Mouse (Mus musculus) E14TG2a.4 (cell line): Measurements from ENCODE around the gene Senp6.

ENCODE experiments used
- H3K27me3 ChIP-seq: 2 replicates; pipeline ENCODE4 v1.6.1; 2014; ENCODE audit warnings: low read length, control low read depth; ENCODE audit not compliant: insufficient read depth
- H3K36me3 ChIP-seq: 2 replicates; pipeline ENCODE4 v1.6.1; 2014; ENCODE audit warnings: low read length, control low read depth; ENCODE audit not compliant: insufficient read depth
- H3K4me1 ChIP-seq: replicated peaks from 2 replicates; pipeline ENCODE4 v1.6.1; 2014; ENCODE audit warnings: low read depth, low read length, control low read depth
- H3K4me3 ChIP-seq: replicated peaks from 2 replicates; pipeline ENCODE4 v1.5.1; 2014; ENCODE audit warnings: mild to moderate bottlenecking, low read length
- H3K9me3 ChIP-seq: 2 replicates; pipeline ENCODE4 v1.6.1; 2014; ENCODE audit warnings: low read length, control low read depth
- CTCF ChIP-seq: conservative IDR thresholded peaks from 2 replicates; pipeline ENCODE4 v1.5.1; 2014; ENCODE audit warnings: low read length
- NANOG ChIP-seq: IDR thresholded peaks from 2 replicates; pipeline ENCODE4 v1.6.1; 2014; ENCODE audit warnings: borderline replicate concordance, low read length, mixed read lengths
- POU5F1 ChIP-seq: IDR thresholded peaks from 2 replicates; pipeline ENCODE4 v1.6.1; 2014; ENCODE audit warnings: low read length, borderline replicate concordance

Senp6 gene

GRCm38 (mm10) chr9:80172396-80173222 lies 105.9 kb downstream of the Senp6 start:
- Histone ChIP-seq H3K27me3 (no peaks in the 10 kb centered on the region), H3K9me3 (no peaks in the 10 kb centered on the region), H3K4me1 (no peaks in the 10 kb centered on the region), H3K4me3 (no peak overlapping the region), H3K36me3 (no peaks in the 10 kb centered on the region)
- no peak for TF ChIP-seq CTCF
- TF ChIP-seq NANOG, result no peak
- no peak for TF ChIP-seq POU5F1

GRCm38 (mm10) chr9:80173629-80174028 lies 106.9 kb downstream of the Senp6 start:
- H3K27me3 ChIP-seq, result no peaks in the 10 kb centered on the region
- H3K4me3 ChIP-seq, result no peak overlapping the region
- no peaks in the 10 kb centered on the region for H3K4me1 ChIP-seq
- TF ChIP-seq POU5F1, result no peak
- no peak for TF ChIP-seq CTCF
- no peak for TF ChIP-seq NANOG
- H3K36me3 ChIP-seq, result no peaks in the 10 kb centered on the region
- H3K9me3 ChIP-seq, result no peaks in the 10 kb centered on the region

GRCm38 (mm10) chr9:80176696-80177478 lies 110.2 kb downstream of the Senp6 start:
- TF ChIP-seq NANOG, result no peak
- TF ChIP-seq POU5F1, result no peak
- TF ChIP-seq CTCF, result no peak
- Histone ChIP-seq H3K9me3 (no peaks in the 10 kb centered on the region), H3K27me3 (no peaks in the 10 kb centered on the region), H3K36me3 (no peaks in the 10 kb centered on the region), H3K4me3 (no peak overlapping the region), H3K4me1 (peaks cover 5% of the 10 kb centered on the region; the same call in 1 of the 2 replicates)

GRCm38 (mm10) chr9:80178670-80179069 lies 112.0 kb downstream of the Senp6 start:
- Histone ChIP-seq H3K27me3 (no peaks in the 10 kb centered on the region), H3K36me3 (no peaks in the 10 kb centered on the region), H3K4me3 (no peak overlapping the region), H3K4me1 (peaks cover 5% of the 10 kb centered on the region; the same call in 1 of the 2 replicates), H3K9me3 (no peaks in the 10 kb centered on the region)
- TF ChIP-seq CTCF (no peak), NANOG (no peak), POU5F1 (no peak)

GRCm38 (mm10) chr9:80179688-80180087 lies 113.0 kb downstream of the Senp6 start:
- no peaks in the 10 kb centered on the region for H3K27me3 ChIP-seq
- TF ChIP-seq POU5F1 (no peak), CTCF (no peak), NANOG (no peak)
- no peaks in the 10 kb centered on the region for H3K36me3 ChIP-seq
- no peak overlapping the region for H3K4me3 ChIP-seq
- peaks cover 5% of the 10 kb centered on the region; the same call in 1 of the 2 replicates for H3K4me1 ChIP-seq
- no peaks in the 10 kb centered on the region for H3K9me3 ChIP-seq

- TF ChIP-seq CTCF (no peak), POU5F1 (no peak), NANOG (no peak)
- peaks cover 5% of the 10 kb centered on the region; the same call in 1 of the 2 replicates for H3K4me1 ChIP-seq
- no peak overlapping the region for H3K4me3 ChIP-seq
- H3K9me3 ChIP-seq, result no peaks in the 10 kb centered on the region
- no peaks in the 10 kb centered on the region for H3K36me3 ChIP-seq
- no peaks in the 10 kb centered on the region for H3K27me3 ChIP-seq
Measured at GRCm38 (mm10) chr9:80180771-80181170, 114.1 kb downstream of the Senp6 start.

GRCm38 (mm10) chr9:80181692-80182091 lies 115.0 kb downstream of the Senp6 start:
- Histone ChIP-seq H3K4me1 (peaks cover 5% of the 10 kb centered on the region; the same call in 1 of the 2 replicates), H3K9me3 (no peaks in the 10 kb centered on the region), H3K4me3 (no peak overlapping the region), H3K36me3 (no peaks in the 10 kb centered on the region), H3K27me3 (no peaks in the 10 kb centered on the region)
- TF ChIP-seq CTCF (no peak), NANOG (no peak), POU5F1 (no peak)

- no peak overlapping the region for H3K4me3 ChIP-seq
- no peaks in the 10 kb centered on the region for H3K9me3 ChIP-seq
- H3K4me1 ChIP-seq, result peaks cover 9% of the 10 kb centered on the region; the same call in 1 of the 2 replicates
- H3K36me3 ChIP-seq, result no peaks in the 10 kb centered on the region
- no peak for TF ChIP-seq CTCF
- no peak for TF ChIP-seq NANOG
- no peaks in the 10 kb centered on the region for H3K27me3 ChIP-seq
Measured at GRCm38 (mm10) chr9:80184138-80184537, 117.4 kb downstream of the Senp6 start.

- Histone ChIP-seq H3K4me1 (peaks cover 4% of the 10 kb centered on the region; the same call in 1 of the 2 replicates), H3K36me3 (no peaks in the 10 kb centered on the region), H3K4me3 (no peak overlapping the region), H3K27me3 (no peaks in the 10 kb centered on the region), H3K9me3 (no peaks in the 10 kb centered on the region)
- TF ChIP-seq NANOG (no peak), POU5F1 (no peak), CTCF (no peak)
Measured at GRCm38 (mm10) chr9:80185737-80186136, 119.0 kb downstream of the Senp6 start.
